Mouse (Mus musculus) MEL (cell line): Measurements from ENCODE around the gene Brpf1. TPM values are rescaled to one million over a fixed set of nuclear protein-coding genes. Genes with fewer than 3 reads are reported as not detected.

Experiments used
- DNase-seq: peaks from one replicate; pipeline ENCODE4 v3.0.0; 2011; ENCODE audit warnings: low read depth, low spot score
- H3K27ac ChIP-seq: 2 replicates; pipeline ENCODE4 v1.5.1; 2012; ENCODE audit warnings: low read depth, mild to moderate bottlenecking, control low read depth, low read length, moderate library complexity; ENCODE audit not compliant: control insufficient read depth
- H3K27me3 ChIP-seq, 2 experiments: fragments of 150-350 bp in 1 of 2; sonication (generic) in 1 of 2; 2 replicates each; pipeline ENCODE4 v1.6.1; 2012; ENCODE audit warnings: low read length in 2 of 2, mild to moderate bottlenecking in 2 of 2, improper control_type of control experiment in 1 of 2, moderate library complexity in 1 of 2; ENCODE audit not compliant: insufficient read depth in 2 of 2, control insufficient read depth in 1 of 2
- H3K36me3 ChIP-seq, 2 experiments: 2 replicates each; pipeline ENCODE4 v1.6.1; 2012 to 2014; ENCODE audit warnings: low read length in 2 of 2, improper control_type of control experiment in 1 of 2, inconsistent platforms in 1 of 2, mild to moderate bottlenecking in 1 of 2; ENCODE audit not compliant: insufficient read depth in 2 of 2, control insufficient read depth in 1 of 2
- H3K4me1 ChIP-seq, 2 experiments: fragments of 150-350 bp in 1 of 2; sonication (generic) in 1 of 2; 2 replicates each; pipeline ENCODE4 v1.6.1; 2012; ENCODE audit warnings: low read length in 2 of 2, improper control_type of control experiment in 1 of 2, mild to moderate bottlenecking in 1 of 2; ENCODE audit not compliant: insufficient read depth in 2 of 2, control insufficient read depth in 1 of 2
- H3K4me3 ChIP-seq, 2 experiments: fragments of 150-350 bp in 1 of 2; sonication (generic) in 1 of 2; 2 replicates each; pipeline ENCODE4 v1.5.1; 2012; ENCODE audit warnings: low read depth in 2 of 2, low read length in 2 of 2, mild to moderate bottlenecking in 2 of 2, moderate library complexity in 2 of 2, control low read depth in 1 of 2, improper control_type of control experiment in 1 of 2; ENCODE audit not compliant: control insufficient read depth in 1 of 2, insufficient read depth in 1 of 2
- H3K79me2 ChIP-seq: 2 replicates; pipeline ENCODE4 v1.6.1; 2012; ENCODE audit warnings: mild to moderate bottlenecking, low read length, moderate library complexity; ENCODE audit not compliant: control insufficient read depth, poor library complexity, insufficient read depth
- H3K9ac ChIP-seq: 2 replicates; pipeline ENCODE4 v1.6.1; 2012; ENCODE audit warnings: low read depth, mild to moderate bottlenecking, control low read depth, low read length, moderate library complexity; ENCODE audit not compliant: control insufficient read depth, poor library complexity, severe bottlenecking
- H3K9me3 ChIP-seq: fragments of 150-350 bp; sonication (generic); replicated peaks from 2 replicates; pipeline ENCODE4 v1.6.1; 2012; ENCODE audit warnings: mild to moderate bottlenecking, low read length, improper control_type of control experiment, moderate library complexity; ENCODE audit not compliant: insufficient read depth
- BHLHE40 ChIP-seq: IDR thresholded peaks from 2 replicates; pipeline ENCODE4 v1.6.1; 2012; ENCODE audit warnings: low read depth, mild to moderate bottlenecking, inconsistent platforms, low read length, improper control_type of control experiment, borderline replicate concordance
- ELF1 ChIP-seq: IDR thresholded peaks from 2 replicates; pipeline ENCODE4 v1.6.1; 2014; ENCODE audit warnings: low read depth, mild to moderate bottlenecking, inconsistent platforms, low read length, improper control_type of control experiment, moderate library complexity
- EP300 ChIP-seq, 2 experiments: IDR thresholded peaks; 2 replicates each; pipeline ENCODE4 v1.6.1; 2011; ENCODE audit warnings: improper control_type of control experiment in 2 of 2, low read length in 2 of 2, low read depth in 1 of 2, mild to moderate bottlenecking in 1 of 2
- MAX ChIP-seq: IDR thresholded peaks from 2 replicates; pipeline ENCODE4 v1.6.1; 2011; ENCODE audit warnings: low read length, improper control_type of control experiment
- MAZ ChIP-seq: IDR thresholded peaks from 2 replicates; pipeline ENCODE4 v1.6.1; 2012; ENCODE audit warnings: low read depth, mild to moderate bottlenecking, inconsistent platforms, low read length, improper control_type of control experiment
- MXI1 ChIP-seq: IDR thresholded peaks from 2 replicates; pipeline ENCODE4 v1.6.1; 2011; ENCODE audit warnings: mild to moderate bottlenecking, low read depth, low read length, improper control_type of control experiment
- MYB ChIP-seq: IDR thresholded peaks from 2 replicates; pipeline ENCODE4 v1.6.1; 2011; ENCODE audit warnings: mild to moderate bottlenecking, low read depth, low read length, improper control_type of control experiment
- NRF1 ChIP-seq: IDR thresholded peaks from 2 replicates; pipeline ENCODE4 v1.6.1; 2014; ENCODE audit warnings: low read depth, mild to moderate bottlenecking, inconsistent platforms, low read length, improper control_type of control experiment, moderate library complexity; ENCODE audit not compliant: poor library complexity, insufficient read depth, severe bottlenecking
- POLR2A ChIP-seq, 2 experiments: IDR thresholded peaks; 2 replicates each; pipeline ENCODE4 v1.6.1; 2011 to 2012; ENCODE audit warnings: low read length in 2 of 2, mild to moderate bottlenecking in 2 of 2, control low read depth in 1 of 2, improper control_type of control experiment in 1 of 2, low read depth in 1 of 2, moderate library complexity in 1 of 2; ENCODE audit not compliant: control insufficient read depth in 1 of 2, insufficient read depth in 1 of 2, poor library complexity in 1 of 2
- RCOR1 ChIP-seq: IDR thresholded peaks from 2 replicates; pipeline ENCODE4 v1.6.1; 2012; ENCODE audit warnings: low read depth, mild to moderate bottlenecking, inconsistent platforms, low read length, improper control_type of control experiment
- SIN3A ChIP-seq: IDR thresholded peaks from 2 replicates; pipeline ENCODE4 v1.6.1; 2012; ENCODE audit warnings: low read length, improper control_type of control experiment, inconsistent platforms
- TAL1 ChIP-seq: IDR thresholded peaks from 2 replicates; pipeline ENCODE4 v1.6.1; 2012; ENCODE audit warnings: mild to moderate bottlenecking, inconsistent platforms, low read length, moderate library complexity, mixed read lengths
- TBP ChIP-seq: IDR thresholded peaks from 2 replicates; pipeline ENCODE4 v1.8.0; 2011; ENCODE audit warnings: low read depth, low read length, improper control_type of control experiment
- TCF12 ChIP-seq: IDR thresholded peaks from 2 replicates; pipeline ENCODE4 v1.6.1; 2014; ENCODE audit warnings: low read depth, mild to moderate bottlenecking, inconsistent platforms, low read length, improper control_type of control experiment, moderate library complexity
- UBTF ChIP-seq: IDR thresholded peaks from 2 replicates; pipeline ENCODE4 v1.6.1; 2012; ENCODE audit warnings: low read depth, mild to moderate bottlenecking, inconsistent platforms, low read length, improper control_type of control experiment, moderate library complexity, borderline replicate concordance; ENCODE audit not compliant: insufficient read depth
- USF1 ChIP-seq: IDR thresholded peaks from 2 replicates; pipeline ENCODE4 v1.6.1; 2014; ENCODE audit warnings: low read depth, mild to moderate bottlenecking, inconsistent platforms, low read length, improper control_type of control experiment, moderate library complexity
- ZC3H11A ChIP-seq: IDR thresholded peaks from 2 replicates; pipeline ENCODE4 v1.6.1; 2012; ENCODE audit warnings: low read depth, mild to moderate bottlenecking, inconsistent platforms, low read length, improper control_type of control experiment
- polyA plus RNA-seq, 2 experiments: library from polyadenylated mRNA; stranded (reverse) in 1 of 2; unstranded in 1 of 2; fragments of >175 nt in 1 of 2; fragments of >200 nt in 1 of 2; gene quantifications; 2 replicates each; pipeline versions ENCODE4 v1.2.1 to v1.2.4; 2012; ENCODE audit warnings: low replicate concordance in 2 of 2, low read depth in 1 of 2; ENCODE audit not compliant: insufficient read length in 2 of 2, insufficient read depth in 1 of 2, missing spikeins in 1 of 2
- total RNA-seq: library from RNA; depleted of rRNA; stranded (reverse); fragments of 300-350 nt; gene quantifications from 2 replicates; pipeline ENCODE4 v1.2.3, GENCODE M21; 2012

Gene Brpf1
- total and polyA plus RNA-seq, 3 experiments = 32.6 to 46.8 (median 44.9) TPM

DNA sequence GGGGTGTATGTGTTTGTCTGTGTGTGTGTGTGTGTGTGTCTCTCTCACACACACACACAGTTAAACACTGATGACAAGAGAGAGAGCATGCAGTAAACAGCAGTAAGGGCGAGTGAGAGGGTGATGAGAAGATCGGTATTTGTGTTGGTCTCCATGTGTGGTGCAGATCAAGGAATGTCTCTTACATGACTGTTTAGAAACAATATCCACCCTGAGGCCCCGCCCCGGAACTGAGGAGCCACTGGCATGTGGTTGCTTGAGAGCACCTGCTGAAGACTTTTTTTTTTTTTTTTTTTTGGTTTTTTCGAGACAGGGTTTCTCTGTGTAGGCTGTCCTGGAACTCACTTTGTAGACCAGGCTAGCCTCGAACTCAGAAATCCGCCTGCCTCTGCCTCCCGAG lies 42.5 kb upstream of the Brpf1 start:
- no peaks in the 10 kb centered on the region for H3K9me3 ChIP-seq
- H3K9ac ChIP-seq = no peak overlapping the region
- H3K27me3 ChIP-seq = no peaks in the 10 kb centered on the region
- no peaks in the 10 kb centered on the region for H3K4me1 ChIP-seq
- no peaks in the 10 kb centered on the region for H3K79me2 ChIP-seq
- TF ChIP-seq SIN3A (no peak), ZC3H11A (no peak), BHLHE40 (no peak), TBP (no peak), RCOR1 (no peak), TAL1 (no peak), EP300 (IDR thresholded peaks at IDR 0.05; ENCODE audit: low read depth in 1 of 2, low read length in 2 of 2) (no peak), MYB (no peak), ELF1 (no peak), UBTF (no peak), MAX (no peak), POLR2A (IDR thresholded peaks at IDR 0.05; ENCODE audit: control insufficient read depth in 1 of 2, insufficient read depth in 1 of 2, low read depth in 1 of 2, low read length in 2 of 2, poor library complexity in 1 of 2) (no peak), NRF1 (no peak), USF1 (no peak), MAZ (no peak), MXI1 (no peak)
- H3K36me3 ChIP-seq = no peaks in the 10 kb centered on the region; a peak in 1 of 4 replicates
- H3K27ac ChIP-seq = no peak overlapping the region
- no peak overlapping the region for H3K4me3 ChIP-seq
- no peak for DNase-seq

DNA sequence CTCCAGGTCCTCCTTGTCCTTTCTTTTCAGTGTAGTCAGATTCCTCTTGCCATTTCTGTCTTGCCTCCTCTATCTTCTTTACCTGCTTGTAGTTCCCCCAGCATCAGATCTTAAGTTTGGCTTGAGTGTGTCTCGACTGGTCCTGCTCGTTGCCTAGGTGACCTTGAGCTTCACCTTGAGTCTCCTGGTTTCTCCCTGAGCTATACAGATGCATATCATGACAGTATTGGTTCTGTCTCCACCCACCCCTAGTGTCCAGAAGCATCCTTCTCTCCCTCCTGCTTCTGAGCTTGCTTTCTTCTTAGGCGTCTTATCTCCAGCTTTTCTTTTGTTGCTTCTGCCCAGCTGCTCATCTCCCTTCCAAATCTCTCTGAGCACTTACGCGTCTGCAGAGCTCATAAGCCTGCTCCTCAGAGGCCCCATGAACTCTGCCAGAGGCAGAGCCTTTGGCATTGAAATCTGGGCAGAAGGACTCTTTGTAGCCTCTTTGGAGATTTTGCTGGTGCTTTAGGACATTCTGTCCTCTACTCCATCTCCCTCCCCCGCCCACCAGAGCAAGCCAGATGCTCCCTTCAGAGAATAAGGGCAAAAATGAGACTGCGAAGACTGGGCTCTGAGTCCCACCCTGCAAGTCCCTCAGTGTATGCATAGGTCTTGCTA lies 39.8 kb upstream of the Brpf1 start:
- H3K27me3 ChIP-seq = no peaks in the 10 kb centered on the region
- no peaks in the 10 kb centered on the region for H3K4me1 ChIP-seq
- no peaks in the 10 kb centered on the region for H3K79me2 ChIP-seq
- no peaks in the 10 kb centered on the region for H3K9me3 ChIP-seq
- no peak overlapping the region for H3K4me3 ChIP-seq
- no peak overlapping the region for H3K27ac ChIP-seq
- H3K9ac ChIP-seq = no peak overlapping the region
- no peaks in the 10 kb centered on the region for H3K36me3 ChIP-seq
- no peak for TF ChIP-seq RCOR1
- no peak for TF ChIP-seq MAX
- TF ChIP-seq TCF12 = no peak
- no peak for DNase-seq
